Mouse (Mus musculus): ENCODE data around the gene Lrp5. TPM values are rescaled to one million over a fixed set of nuclear protein-coding genes. Genes with fewer than 3 reads are reported as not detected.

Gene Lrp5
- 0.36 TPM for polyA plus RNA-seq (2014; fragmentation: Illumina TruSeq; extraction: RNeasy Lipid Tissue Mini Kit (QIAGEN cat#74804); ENCODE audit: low read depth, low replicate concordance)

DNA sequence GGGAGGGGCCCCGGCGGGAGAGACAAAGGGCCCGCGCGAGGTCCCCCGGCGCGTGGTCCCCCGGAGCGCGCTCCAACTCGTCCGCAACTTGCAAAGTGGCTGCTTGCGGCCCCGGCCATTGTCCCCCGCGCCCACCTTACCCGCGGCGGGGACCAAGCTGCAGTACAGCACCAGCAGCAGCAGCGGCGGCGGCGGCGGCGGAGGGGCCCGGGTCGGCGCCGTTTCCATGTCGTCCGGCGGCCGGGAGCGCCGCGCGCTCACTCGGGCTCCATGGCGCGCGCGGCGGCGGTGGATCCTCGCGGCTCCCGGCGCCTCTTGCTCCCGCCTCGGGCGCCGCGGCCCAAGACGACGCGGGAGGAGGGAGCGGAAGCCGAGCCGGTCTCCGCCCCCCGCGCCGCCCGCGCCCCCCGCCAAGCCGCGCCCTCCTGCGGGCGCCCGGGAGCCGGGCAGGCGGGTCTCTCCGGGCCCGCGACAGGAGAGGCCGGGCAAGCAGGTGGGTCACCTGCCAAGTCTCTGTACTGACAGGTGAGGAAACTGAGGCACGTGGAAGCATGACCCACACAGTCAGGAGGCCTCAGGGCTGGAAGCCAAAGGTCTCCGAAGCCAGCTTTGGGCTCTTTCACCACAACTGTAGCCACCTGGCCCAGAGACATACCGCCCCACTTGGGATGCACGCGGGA lies at the start of gene Lrp5:
Gene Lrp5 (minus strand): TSS at position 350 of the 680 bp plus-strand sequence.

GRCm38 (mm10) chr19:3708078-3709012 lies 22.0 kb upstream of the Lrp5 start, which contains the start of gene 1810055G02Rik:
Gene 1810055G02Rik, plus strand, starts transcription at chr19:3708293.

GRCm38 (mm10) chr19:3575632-3576384 lies 110.6 kb downstream of the Lrp5 start, which contains the start of gene Ppp6r3:
Gene Ppp6r3, minus strand, starts transcription at chr19:3575749.

Other genes starting within 250 kb of the Lrp5 start
- gene Ppp6r3, start 110.8 kb downstream of the Lrp5 start, polyA plus RNA-seq (2014; fragmentation: Illumina TruSeq; extraction: RNeasy Lipid Tissue Mini Kit (QIAGEN cat#74804); ENCODE audit: low read depth, low replicate concordance): 161 TPM
- 0.97 TPM for gene 1810055G02Rik, start 21.7 kb upstream of the Lrp5 start, polyA plus RNA-seq (2014; fragmentation: Illumina TruSeq; extraction: RNeasy Lipid Tissue Mini Kit (QIAGEN cat#74804); ENCODE audit: low read depth, low replicate concordance)
- gene Kmt5b, start 80.9 kb upstream of the Lrp5 start, polyA plus RNA-seq (2014; fragmentation: Illumina TruSeq; extraction: RNeasy Lipid Tissue Mini Kit (QIAGEN cat#74804); ENCODE audit: low read depth, low replicate concordance): 117 TPM
- gene Chka, start 165.2 kb upstream of the Lrp5 start, polyA plus RNA-seq (2014; fragmentation: Illumina TruSeq; extraction: RNeasy Lipid Tissue Mini Kit (QIAGEN cat#74804); ENCODE audit: low read depth, low replicate concordance): 78.9 TPM
- not detected for gene Tcirg1, start 220.6 kb upstream of the Lrp5 start, polyA plus RNA-seq (2014; fragmentation: Illumina TruSeq; extraction: RNeasy Lipid Tissue Mini Kit (QIAGEN cat#74804); ENCODE audit: low read depth, low replicate concordance)
- 4.6 TPM for gene Ndufs8, start 226.2 kb upstream of the Lrp5 start, polyA plus RNA-seq (2014; fragmentation: Illumina TruSeq; extraction: RNeasy Lipid Tissue Mini Kit (QIAGEN cat#74804); ENCODE audit: low read depth, low replicate concordance)
- gene Aldh3b1, start 243.2 kb upstream of the Lrp5 start, polyA plus RNA-seq (2014; fragmentation: Illumina TruSeq; extraction: RNeasy Lipid Tissue Mini Kit (QIAGEN cat#74804); ENCODE audit: low read depth, low replicate concordance): 0.53 TPM
- not detected for gene Unc93b1, start 248.6 kb upstream of the Lrp5 start, polyA plus RNA-seq (2014; fragmentation: Illumina TruSeq; extraction: RNeasy Lipid Tissue Mini Kit (QIAGEN cat#74804); ENCODE audit: low read depth, low replicate concordance)

Measured in kidney, adult 10 weeks (tissue).